Mouse (Mus musculus) cortical plate, adult 2 months (tissue): ENCODE results near the gene Strip2.

Experiments used
- CTCF ChIP-seq: fragments of 200-500 bp; IDR thresholded peaks from 2 replicates; pipeline ENCODE4 v1.5.1; 2011; ENCODE audit warnings: mild to moderate bottlenecking, control low read depth, low read length; ENCODE audit not compliant: insufficient read depth; ENCODE audit errors: extremely low read depth
- POLR2A ChIP-seq: fragments of 200-500 bp; IDR thresholded peaks from 2 replicates; pipeline ENCODE4 v1.6.1; 2011; ENCODE audit warnings: mild to moderate bottlenecking, low read length, control low read depth; ENCODE audit not compliant: insufficient read depth; ENCODE audit errors: extremely low read depth

GRCm38 (mm10) chr6:29917383-29917720 is 540 bp downstream of the Strip2 start:
- no peak for TF ChIP-seq POLR2A
- TF ChIP-seq CTCF = no peak
